Mouse (Mus musculus): Measurements from ENCODE around the gene Lce3b.

The Lce3b gene

GRCm38 (mm10) chr3:92932679-92933078 lies at the start of gene Lce3b:
Gene Lce3b, plus strand, starts transcription at chr3:92932979.
- DNase-seq (ENCODE audit: low read depth, low spot score): no peak

DNA sequence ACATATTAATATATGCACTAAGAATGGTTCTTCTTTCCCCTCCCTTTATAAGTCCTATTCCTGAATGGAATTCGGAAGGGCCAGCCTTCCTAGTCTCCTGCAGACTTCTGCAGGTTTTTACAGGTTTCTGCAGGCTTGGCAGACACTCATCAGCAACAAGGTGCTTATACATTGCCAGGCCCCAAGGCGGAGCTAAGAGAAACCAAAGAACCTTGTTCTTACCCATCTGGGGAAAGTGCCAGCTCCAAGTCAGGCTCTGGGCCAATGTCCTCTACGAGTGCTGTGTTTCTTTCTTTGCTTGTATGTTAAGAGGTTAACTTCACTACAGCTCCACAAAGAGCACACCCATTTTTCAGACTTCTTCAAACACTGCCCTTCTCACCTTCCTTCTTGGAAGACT lies 38.7 kb upstream of the Lce3b start:
- no peak for DNase-seq (ENCODE audit: low read depth, low spot score)

GRCm38 (mm10) chr3:92894489-92894888 lies 38.3 kb upstream of the Lce3b start:
- DNase-seq (ENCODE audit: low read depth, low spot score): no peak

DNA sequence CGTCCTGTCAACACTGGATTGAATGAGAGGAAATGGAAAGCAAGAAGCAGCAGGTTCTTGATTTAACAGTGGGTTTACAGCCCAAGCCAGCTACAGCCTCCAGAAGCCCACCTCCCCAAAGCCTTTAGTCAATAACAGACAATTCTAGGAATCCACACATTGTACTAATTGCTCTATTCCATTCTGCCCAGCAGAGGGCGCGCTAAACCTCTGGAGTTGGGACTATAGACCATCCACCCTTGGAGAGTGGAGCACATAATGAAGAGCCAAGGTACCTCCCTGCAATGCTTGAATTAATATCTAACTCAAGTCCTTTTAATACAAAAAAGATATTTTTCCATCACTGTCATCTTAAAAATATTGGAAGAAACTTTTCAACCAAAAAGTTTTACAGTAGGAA lies 29.8 kb upstream of the Lce3b start:
- DNase-seq (ENCODE audit: low read depth, low spot score): peak; percentile 35

DNA sequence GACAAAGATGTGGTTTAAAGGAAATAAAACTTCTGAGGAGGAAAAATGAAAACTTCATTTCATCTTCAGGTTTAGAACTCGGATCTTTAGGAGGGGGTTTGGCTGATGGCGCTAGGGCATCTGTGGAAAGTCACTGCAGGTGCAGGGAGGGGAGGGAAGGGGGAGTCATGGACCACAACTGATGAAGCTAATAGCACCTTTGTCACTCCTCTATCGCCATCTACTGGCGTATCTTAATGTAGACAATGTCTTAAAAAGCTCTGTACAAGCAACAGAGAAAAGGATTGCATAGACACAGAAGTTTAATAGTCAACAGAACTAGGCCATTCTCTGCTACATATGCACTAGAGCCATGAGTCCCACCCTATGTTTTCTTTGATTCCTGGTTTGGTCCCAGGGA lies 29.1 kb upstream of the Lce3b start:
- peak; percentile 42 for DNase-seq (ENCODE audit: low read depth, low spot score)

GRCm38 (mm10) chr3:92905182-92905581 lies 27.6 kb upstream of the Lce3b start:
- no peak for DNase-seq (ENCODE audit: low read depth, low spot score)

GRCm38 (mm10) chr3:92907571-92907970 lies 25.2 kb upstream of the Lce3b start:
- peak; percentile 54 for DNase-seq (ENCODE audit: low read depth, low spot score)

DNA sequence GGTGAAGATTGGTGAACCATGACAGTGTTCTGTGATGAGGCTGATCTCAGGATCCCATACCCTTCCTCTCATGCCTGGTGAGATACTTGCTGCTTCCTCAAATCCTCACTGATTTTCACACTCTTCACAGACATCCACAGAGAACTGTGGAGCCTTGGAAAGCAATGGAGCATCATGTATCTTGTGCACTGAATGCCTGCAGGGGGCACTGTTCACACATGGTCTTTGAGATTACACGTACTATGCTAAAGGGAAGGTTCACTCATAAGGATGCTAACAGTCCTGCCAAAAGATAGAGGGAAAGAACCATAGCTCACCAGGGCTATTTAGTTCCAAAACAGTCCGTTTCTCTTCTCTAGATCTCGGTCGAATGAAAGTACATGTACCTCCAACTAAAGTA lies 12.4 kb upstream of the Lce3b start:
- DNase-seq (ENCODE audit: low read depth, low spot score): peak; percentile 41

DNA sequence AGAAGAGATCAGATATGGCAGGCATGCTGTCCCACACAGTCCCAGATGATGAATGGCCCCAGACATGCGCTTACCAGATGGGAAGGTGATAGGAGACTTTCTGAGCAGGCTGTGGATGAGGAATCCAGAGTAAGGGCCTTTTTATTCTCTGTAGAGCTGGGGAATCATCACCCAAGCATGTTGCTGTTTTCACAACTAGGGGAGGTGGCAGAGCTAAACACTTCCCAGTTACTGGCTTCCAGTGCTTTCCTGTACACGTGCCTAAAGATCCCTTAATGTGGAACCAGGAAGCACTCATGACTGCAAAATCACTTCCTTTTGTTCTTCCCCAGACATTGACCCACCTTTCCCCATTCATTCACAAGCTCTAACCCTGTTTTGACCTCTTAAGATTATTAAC lies 6.6 kb upstream of the Lce3b start, which contains the start of gene Lce3a:
Gene Lce3a, minus strand, starts transcription at position 101 of the 400 bp plus-strand sequence.
- DNase-seq (ENCODE audit: low read depth, low spot score): no peak

- no peak for DNase-seq (ENCODE audit: low read depth, low spot score)
These were observed 11.4 kb downstream of the Lce3b start, which contains the start of gene Lce3c for GRCm38 (mm10) chr3:92944186-92944585. Gene Lce3c, plus strand, starts transcription at chr3:92944486.

DNA sequence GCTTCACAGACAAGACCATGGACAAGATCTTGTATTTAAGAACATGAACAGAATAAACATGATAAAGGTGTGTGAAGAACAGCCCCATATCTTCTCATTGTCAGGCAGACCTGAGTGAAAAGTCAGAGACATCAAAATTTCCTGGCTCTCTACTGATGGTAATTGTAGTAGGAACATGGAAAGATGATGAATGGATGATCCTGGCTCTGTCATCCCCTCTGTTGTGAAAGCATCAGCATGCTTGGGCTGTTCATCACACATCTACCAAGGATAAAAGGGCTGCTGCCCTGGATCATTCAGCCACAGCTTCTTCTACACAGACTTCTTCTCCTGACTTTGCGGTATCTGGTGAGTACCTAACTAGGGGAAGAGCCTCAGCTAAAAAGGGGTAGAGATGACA lies 24.3 kb downstream of the Lce3b start, which contains the start of gene Lce3d:
Gene Lce3d, plus strand, starts transcription at position 301 of the 400 bp plus-strand sequence.
- DNase-seq (ENCODE audit: low read depth, low spot score): no peak

DNA sequence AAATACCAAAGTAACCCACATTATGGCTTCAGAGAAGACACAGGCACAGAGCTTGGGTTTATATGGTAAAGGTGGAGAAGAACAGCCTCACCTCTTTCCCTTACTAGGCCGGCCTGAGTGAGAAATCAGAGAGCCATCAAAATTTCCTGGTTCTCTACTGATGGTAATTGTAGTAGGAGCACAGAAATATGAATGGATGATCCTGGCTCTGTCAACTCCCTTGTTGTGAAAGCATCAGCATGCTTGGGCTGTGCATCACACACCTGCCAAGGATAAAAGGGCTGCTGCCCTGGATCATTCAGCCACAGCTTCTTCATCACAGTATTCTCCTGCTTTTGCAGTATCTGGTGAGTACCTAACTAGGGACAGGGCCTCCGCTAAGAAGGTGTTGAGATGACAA lies 34.0 kb downstream of the Lce3b start, which contains the start of gene Lce3e:
Gene Lce3e, plus strand, starts transcription at position 301 of the 400 bp plus-strand sequence.
- no peak for DNase-seq (ENCODE audit: low read depth, low spot score)

DNA sequence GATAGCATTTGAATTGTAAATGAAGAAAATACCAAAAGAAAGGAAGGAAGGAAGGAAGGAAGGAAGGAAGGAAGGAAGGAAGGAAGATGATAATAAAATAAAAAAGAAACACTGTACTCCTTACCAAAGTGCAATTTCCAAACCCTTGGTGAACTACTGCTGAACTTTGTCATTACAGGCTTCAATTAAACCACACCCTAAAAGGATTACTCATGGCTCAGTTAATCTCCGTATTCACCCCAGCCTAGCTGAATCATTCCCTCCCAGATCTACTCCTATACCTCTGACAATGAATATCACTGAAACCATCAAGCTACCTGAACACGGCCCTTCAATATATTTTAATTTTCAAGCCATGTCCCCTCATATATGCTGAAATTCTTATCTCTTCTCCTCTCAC lies 45.7 kb downstream of the Lce3b start:
- no peak for DNase-seq (ENCODE audit: low read depth, low spot score)

All from mesoderm, embryonic 11.5 days (tissue).